Mouse (Mus musculus) thymus, adult 2 months (tissue): ENCODE data around the gene Fhdc1.

Experiments used
- CTCF ChIP-seq: fragments of 200-500 bp; IDR thresholded peaks from 2 replicates; pipeline ENCODE4 v1.5.1; 2012; ENCODE audit warnings: mild to moderate bottlenecking, control low read depth, low read length, moderate library complexity, borderline replicate concordance; ENCODE audit not compliant: control insufficient read depth, poor library complexity, insufficient read depth; ENCODE audit errors: extremely low read depth
- POLR2A ChIP-seq: fragments of 200-500 bp; IDR thresholded peaks from 2 replicates; pipeline ENCODE4 v1.6.1; 2012; ENCODE audit warnings: mild to moderate bottlenecking, low read length, control low read depth, moderate library complexity; ENCODE audit not compliant: control insufficient read depth, poor library complexity, insufficient read depth; ENCODE audit errors: extremely low read depth

- no peak for TF ChIP-seq CTCF
- no peak for TF ChIP-seq POLR2A
Observed at GRCm38 (mm10) chr3:84395840-84396239, 84.4 kb downstream of the Fhdc1 start.
